Mouse (Mus musculus) forebrain, embryonic 13.5 days (tissue): Measurements from ENCODE around the gene Rom1. TPM values are rescaled to one million over a fixed set of nuclear protein-coding genes. Genes with fewer than 3 reads are reported as not detected.

ENCODE experiments used
- ATAC-seq: fragments of 200-750 bp; cut with Nextera tagmentation; 2 replicates; pipeline ENCODE4 v1.8.0; 2017
- H3K27ac ChIP-seq: fragments of 300-500 bp; sonication (generic); 2 replicates; pipeline ENCODE4 v1.5.1; 2015; ENCODE audit warnings: inconsistent platforms, mild to moderate bottlenecking, moderate library complexity
- H3K27me3 ChIP-seq: fragments of 300-500 bp; sonication (generic); 2 replicates; pipeline ENCODE4 v1.6.1; 2015; ENCODE audit warnings: mild to moderate bottlenecking, inconsistent platforms
- H3K36me3 ChIP-seq: fragments of 300-500 bp; sonication (generic); 2 replicates; pipeline ENCODE4 v1.6.1; 2015; ENCODE audit warnings: mild to moderate bottlenecking, inconsistent platforms; ENCODE audit not compliant: poor library complexity, severe bottlenecking
- H3K4me1 ChIP-seq: fragments of 300-500 bp; sonication (generic); 2 replicates; pipeline ENCODE4 v1.6.1; 2015; ENCODE audit warnings: inconsistent platforms
- H3K4me2 ChIP-seq: fragments of 300-500 bp; sonication (generic); 2 replicates; pipeline ENCODE4 v1.6.1; 2015; ENCODE audit warnings: inconsistent platforms, mild to moderate bottlenecking, moderate library complexity
- H3K4me3 ChIP-seq: fragments of 300-500 bp; sonication (generic); 2 replicates; pipeline ENCODE4 v1.5.1; 2015; ENCODE audit warnings: mild to moderate bottlenecking, inconsistent platforms
- H3K9ac ChIP-seq: fragments of 300-500 bp; sonication (generic); 2 replicates; pipeline ENCODE4 v1.6.1; 2015; ENCODE audit warnings: mild to moderate bottlenecking, inconsistent platforms
- H3K9me3 ChIP-seq: fragments of 300-500 bp; sonication (generic); replicated peaks from 2 replicates; pipeline ENCODE4 v1.6.1; 2016; ENCODE audit warnings: inconsistent platforms
- WGBS: fragments of 180-500 bp; shearing (Covaris S2); methylation state at CpG from one replicate; pipeline ENCODE4 v1.1.7; 2015; 5-methylcytosine and 5-hydroxymethylcytosine counted together
- polyA plus RNA-seq: library from polyadenylated mRNA; unstranded; fragments of >200 nt; fragmentation: Nextera tagmentation; extraction: Ambion mirVana; gene quantifications from 2 replicates; pipeline ENCODE4 v1.2.1, GENCODE M21; 2015

The Rom1 gene
- polyA plus RNA-seq, 1 experiment from 2014 or later: 1.3 TPM

- peak; percentile 16; the same call in 1 of the 2 replicates for ATAC-seq
- WGBS: 32% methylated on average over 10 of the region's 10 CpGs
- no peaks in the 10 kb centered on the region for H3K27me3 ChIP-seq
Observed at GRCm38 (mm10) chr19:8941136-8941514, 12.0 kb upstream of the Rom1 start.

GRCm38 (mm10) chr19:8940526-8941133 lies 11.5 kb upstream of the Rom1 start:
- Histone ChIP-seq H3K4me2 (peak overlapping the region; percentile 72), H3K36me3 (peaks cover 27% of the 10 kb centered on the region), H3K27me3 (no peaks in the 10 kb centered on the region), H3K27ac (no peak overlapping the region), H3K4me3 (peak overlapping the region; percentile 85; the same call in 1 of the 2 replicates), H3K4me1 (peaks cover 35% of the 10 kb centered on the region), H3K9ac (peak overlapping the region; percentile 99; the same call in 1 of the 2 replicates), H3K9me3 (no peaks in the 10 kb centered on the region)
- 82% methylated on average over 15 of the region's 15 CpGs for WGBS
- no peak; the same call in 1 of the 2 replicates for ATAC-seq

More at GRCm38 (mm10) chr19:8941136-8941514, 12.0 kb upstream of the Rom1 start:
- H3K27ac ChIP-seq: peak overlapping the region; percentile 97
- H3K9me3 ChIP-seq: no peaks in the 10 kb centered on the region
- H3K9ac ChIP-seq: peak overlapping the region; percentile 99
- H3K36me3 ChIP-seq: peaks cover 32% of the 10 kb centered on the region
- peak overlapping the region; percentile 72 for H3K4me2 ChIP-seq
- peaks cover 35% of the 10 kb centered on the region for H3K4me1 ChIP-seq
- H3K4me3 ChIP-seq: peak overlapping the region; percentile 85

- Histone ChIP-seq H3K27me3 (no peaks in the 10 kb centered on the region), H3K4me1 (peaks cover 7% of the 10 kb centered on the region), H3K9me3 (no peaks in the 10 kb centered on the region), H3K36me3 (peaks cover 22% of the 10 kb centered on the region; the same call in 1 of the 2 replicates), H3K4me3 (no peak overlapping the region), H3K27ac (no peak overlapping the region), H3K4me2 (no peak overlapping the region), H3K9ac (no peak overlapping the region)
- no peak for ATAC-seq
- 88% methylated on average over 2 of the region's 2 CpGs for WGBS
Observed at GRCm38 (mm10) chr19:8936736-8937135, 7.6 kb upstream of the Rom1 start.

GRCm38 (mm10) chr19:8930771-8931170 lies 1.6 kb upstream of the Rom1 start:
- Histone ChIP-seq H3K4me1 (peaks cover 20% of the 10 kb centered on the region), H3K9ac (peak overlapping the region; percentile 28; the same call in 1 of the 2 replicates), H3K27me3 (peaks cover 11% of the 10 kb centered on the region), H3K27ac (no peak overlapping the region), H3K4me2 (peak overlapping the region; percentile 76), H3K36me3 (peaks cover 41% of the 10 kb centered on the region), H3K9me3 (no peaks in the 10 kb centered on the region), H3K4me3 (0 out of 2 replicates have a peak overlapping the region, but pooled peaks have one; percentile 56)
- 83% methylated on average over 7 of the region's 7 CpGs for WGBS
- ATAC-seq: no peak

GRCm38 (mm10) chr19:8930117-8930516 lies 961 bp upstream of the Rom1 start:
- 19% methylated on average over 11 of the region's 11 CpGs for WGBS
- peak overlapping the region; percentile 56 for H3K4me3 ChIP-seq
- H3K36me3 ChIP-seq: peaks cover 44% of the 10 kb centered on the region
- H3K9ac ChIP-seq: peak overlapping the region; percentile 77
- peak; percentile 23; the same call in 1 of the 2 replicates for ATAC-seq
- peaks cover 20% of the 10 kb centered on the region for H3K4me1 ChIP-seq
- peaks cover 11% of the 10 kb centered on the region for H3K27me3 ChIP-seq
- H3K27ac ChIP-seq: no peak overlapping the region
- no peaks in the 10 kb centered on the region for H3K9me3 ChIP-seq
- H3K4me2 ChIP-seq: peak overlapping the region; percentile 76

GRCm38 (mm10) chr19:8928689-8929223 lies 400 bp downstream of the Rom1 start:
- Histone ChIP-seq H3K9ac (peak overlapping the region; percentile 77), H3K4me2 (peak overlapping the region; percentile 76), H3K27ac (no peak overlapping the region), H3K4me3 (peak overlapping the region; percentile 56), H3K27me3 (peaks cover 11% of the 10 kb centered on the region), H3K9me3 (no peaks in the 10 kb centered on the region), H3K4me1 (peaks cover 20% of the 10 kb centered on the region), H3K36me3 (peaks cover 40% of the 10 kb centered on the region)
- ATAC-seq: peak; percentile 44
- 15% methylated on average over 16 of the region's 16 CpGs for WGBS

- Histone ChIP-seq H3K4me3 (no peak overlapping the region), H3K9ac (no peak overlapping the region), H3K9me3 (no peaks in the 10 kb centered on the region), H3K27me3 (peaks cover 11% of the 10 kb centered on the region), H3K36me3 (peaks cover 35% of the 10 kb centered on the region), H3K4me2 (no peak overlapping the region), H3K27ac (no peak overlapping the region), H3K4me1 (peaks cover 20% of the 10 kb centered on the region)
- WGBS: 90% methylated on average over 12 of the region's 12 CpGs
- ATAC-seq: no peak
Observed at GRCm38 (mm10) chr19:8927891-8928525, 1.1 kb downstream of the Rom1 start.

GRCm38 (mm10) chr19:8926766-8927165 lies 2.4 kb downstream of the Rom1 start:
- peaks cover 22% of the 10 kb centered on the region for H3K4me1 ChIP-seq
- no peak for ATAC-seq
- H3K4me3 ChIP-seq: no peak overlapping the region
- H3K4me2 ChIP-seq: no peak overlapping the region
- 90% methylated on average over 2 of the region's 2 CpGs for WGBS
- no peak overlapping the region for H3K9ac ChIP-seq
- H3K27ac ChIP-seq: no peak overlapping the region
- peaks cover 35% of the 10 kb centered on the region for H3K36me3 ChIP-seq
- peaks cover 11% of the 10 kb centered on the region for H3K27me3 ChIP-seq
- no peaks in the 10 kb centered on the region for H3K9me3 ChIP-seq

- Histone ChIP-seq H3K9ac (no peak overlapping the region), H3K4me2 (peak overlapping the region; percentile 71), H3K36me3 (peaks cover 20% of the 10 kb centered on the region), H3K27ac (no peak overlapping the region), H3K4me1 (peaks cover 15% of the 10 kb centered on the region), H3K4me3 (peak overlapping the region; percentile 80; the same call in 1 of the 2 replicates), H3K27me3 (no peaks in the 10 kb centered on the region), H3K9me3 (no peaks in the 10 kb centered on the region)
- 87% methylated on average over 9 of the region's 9 CpGs for WGBS
- ATAC-seq: no peak
Observed at GRCm38 (mm10) chr19:8921741-8922140, 7.4 kb downstream of the Rom1 start.

- Histone ChIP-seq H3K27ac (peak overlapping the region; percentile 74), H3K4me2 (peak overlapping the region; percentile 71), H3K36me3 (peaks cover 21% of the 10 kb centered on the region), H3K9ac (peak overlapping the region; percentile 84), H3K4me1 (peaks cover 15% of the 10 kb centered on the region), H3K27me3 (no peaks in the 10 kb centered on the region), H3K9me3 (no peaks in the 10 kb centered on the region), H3K4me3 (peak overlapping the region; percentile 80)
- ATAC-seq: peak; percentile 0; the same call in 1 of the 2 replicates
- WGBS: 2% methylated on average over 6 of the region's 6 CpGs
Observed at GRCm38 (mm10) chr19:8920836-8921291, 8.3 kb downstream of the Rom1 start.

- H3K36me3 ChIP-seq: peaks cover 21% of the 10 kb centered on the region
- H3K9ac ChIP-seq: peak within 1 kb of the TSS; percentile 84
- H3K4me3 ChIP-seq: peak within 1 kb of the TSS; percentile 80
- H3K4me1 ChIP-seq: peaks cover 15% of the 10 kb centered on the region
- H3K27me3 ChIP-seq: no peaks in the 10 kb centered on the region
- H3K4me2 ChIP-seq: peak within 1 kb of the TSS; percentile 71
- no peaks in the 10 kb centered on the region for H3K9me3 ChIP-seq
- H3K27ac ChIP-seq: peak within 1 kb of the TSS; percentile 74
- peak; percentile 98 for ATAC-seq
- 3% methylated on average over 38 of the region's 50 CpGs for whole genome bisulfite sequencing
Observed at GRCm38 (mm10) chr19:8920073-8920736, 9.0 kb downstream of the Rom1 start, which contains the start of gene B3gat3. TSS of gene B3gat3 (plus strand) at chr19:8920374.
